28 mouse cellular contexts compared by ENCODE assay signal in genomic region chr1:75136293-75136692, GRCm38 (mm10). TPM values are rescaled to one million over a fixed set of nuclear protein-coding genes. Genes with fewer than 3 reads are reported as not detected.
A peak's percentile ranks its signal among the peaks of the same experiment; 100 is the strongest.
DNase-seq lines count a peak whose midpoint lies in the region; ATAC-seq and TF ChIP-seq lines count a peak whose summit lies in the region.
"Had no signal": no experiment of that assay in that cellular context is flagged by ENCODE, and none has a peak within 500 bp of the region (broad histone marks: within the 10 kb centered on the region; RNA-seq: fewer than 3 reads in every experiment).

No protein-coding gene starts in this region.

- no peaks in the 10 kb centered on the region for H3K9me3 ChIP-seq in heart, embryonic 10.5 days
- no peaks in the 10 kb centered on the region for H3K9me3 ChIP-seq in lung, embryonic 14.5 days (ENCODE audit: low read depth, low read length)
- H3K9me3 ChIP-seq in liver, embryonic 13.5 days (replicated peaks), result no peaks in the 10 kb centered on the region
- H3K9me3 ChIP-seq: embryonic facial prominence, embryonic 13.5 days; hindbrain, embryonic 15.5 days; limb, embryonic 13.5 days; lung, embryonic 15.5 days; midbrain, embryonic 15.5 days; neural tube, embryonic 13.5 days; stomach, embryonic 15.5 days had no signal

- WGBS in heart, embryonic 10.5 days, result 51% methylated on average over 6 of the region's 6 CpGs
- WGBS in lung, embryonic 14.5 days, result 65% methylated on average over 6 of the region's 6 CpGs
- 28% methylated on average over 6 of the region's 6 CpGs for WGBS in liver, embryonic 13.5 days (ENCODE audit: insufficient replicate concordance)

- TF ChIP-seq CTCF in lung, embryonic 14.5 days (IDR thresholded peaks at IDR 0.05; ENCODE audit: low read depth), result no peak

- no peak for ATAC-seq in lung, embryonic 14.5 days (ENCODE audit: insufficient read depth)
- ATAC-seq in liver, embryonic 13.5 days (ENCODE audit: low read depth), result peak; percentile 73
- ATAC-seq: forebrain, postnatal 0 days; midbrain, embryonic 15.5 days had no signal

- H3K36me3 ChIP-seq in heart, embryonic 10.5 days, result peaks cover 44% of the 10 kb centered on the region
- H3K36me3 ChIP-seq in lung, embryonic 14.5 days (ENCODE audit: insufficient read depth), result peaks cover 51% of the 10 kb centered on the region
- peaks cover 54% of the 10 kb centered on the region for H3K36me3 ChIP-seq in liver, embryonic 13.5 days

- H3K4me3 ChIP-seq in heart, embryonic 10.5 days, result no peak overlapping the region
- no peak overlapping the region for H3K4me3 ChIP-seq in lung, embryonic 14.5 days (ENCODE audit: low read depth, low read length)
- H3K4me3 ChIP-seq in liver, embryonic 13.5 days (replicated peaks), result peak overlapping the region; percentile 95
- H3K4me3 ChIP-seq: embryonic facial prominence, embryonic 13.5 days; hindbrain, embryonic 15.5 days; limb, embryonic 13.5 days; lung, embryonic 15.5 days; midbrain, embryonic 15.5 days; neural tube, embryonic 13.5 days; stomach, embryonic 15.5 days had no signal

- peaks cover 15% of the 10 kb centered on the region; the same call in 1 of the 2 replicates for H3K27me3 ChIP-seq in heart, embryonic 10.5 days (ENCODE audit: insufficient read depth, poor library complexity, severe bottlenecking)
- no peaks in the 10 kb centered on the region for H3K27me3 ChIP-seq in lung, embryonic 14.5 days (ENCODE audit: insufficient read depth, low read length)
- no peaks in the 10 kb centered on the region for H3K27me3 ChIP-seq in liver, embryonic 13.5 days
- H3K27me3 ChIP-seq: hindbrain, embryonic 15.5 days; limb, embryonic 13.5 days; lung, embryonic 15.5 days; midbrain, embryonic 15.5 days; neural tube, embryonic 13.5 days; stomach, embryonic 15.5 days had no signal

- peaks cover 17% of the 10 kb centered on the region for H3K4me1 ChIP-seq in heart, embryonic 10.5 days
- H3K4me1 ChIP-seq in lung, embryonic 14.5 days (ENCODE audit: insufficient read depth), result no peaks in the 10 kb centered on the region
- H3K4me1 ChIP-seq in liver, embryonic 13.5 days (replicated peaks), result peaks cover 84% of the 10 kb centered on the region

- peak overlapping the region; percentile 69 for H3K27ac ChIP-seq in heart, embryonic 10.5 days
- H3K27ac ChIP-seq in lung, embryonic 14.5 days (ENCODE audit: low read depth), result 0 out of 2 replicates have a peak overlapping the region, but pooled peaks have one; percentile 12
- H3K27ac ChIP-seq in liver, embryonic 13.5 days, result peak overlapping the region; percentile 100
- H3K27ac ChIP-seq: embryonic facial prominence, embryonic 13.5 days; hindbrain, embryonic 15.5 days; kidney, postnatal 0 days; limb, embryonic 13.5 days; lung, embryonic 15.5 days; midbrain, embryonic 15.5 days; neural tube, embryonic 13.5 days; stomach, embryonic 15.5 days had no signal

- H3K9ac ChIP-seq in lung, embryonic 14.5 days, result no peak overlapping the region
- peak overlapping the region; percentile 99 for H3K9ac ChIP-seq in liver, embryonic 13.5 days
- H3K9ac ChIP-seq: embryonic facial prominence, embryonic 13.5 days; forebrain, postnatal 0 days; hindbrain, embryonic 15.5 days; limb, embryonic 13.5 days; lung, embryonic 15.5 days; midbrain, embryonic 15.5 days; neural tube, embryonic 13.5 days; stomach, embryonic 15.5 days had no signal

- DNase-seq in heart, embryonic 10.5 days (ENCODE audit: low spot score), result no peak
- DNase-seq in heart, adult 18-20 months, result no peak
- no peak for DNase-seq in lung, embryonic 14.5 days
- no peak for DNase-seq in lung, postnatal 4 days
- DNase-seq in liver, embryonic 13.5 days, result no peak
- DNase-seq in right cerebral cortex, adult 2 months (ENCODE audit: low spot score in 2 of 2), result no peak
- no peak for DNase-seq in kidney, postnatal 36 days
- no peak for DNase-seq in kidney, postnatal 4 days
- DNase-seq: adrenal gland, postnatal 36 days; cerebellum, adult 18-20 months; cerebellum, postnatal 14 days; embryo, embryonic 11 days; forebrain, postnatal 0 days; gastrocnemius, postnatal 14 days; heart, adult 11 months; heart, postnatal 10 days; kidney, adult 2 months; lung, postnatal 36 days; right cerebral cortex, adult 18-20 months; thymus, postnatal 25 days had no signal

- no peak overlapping the region for H3K4me2 ChIP-seq in lung, embryonic 14.5 days
- peak overlapping the region; percentile 93 for H3K4me2 ChIP-seq in liver, embryonic 13.5 days
- H3K4me2 ChIP-seq: embryonic facial prominence, embryonic 13.5 days; hindbrain, embryonic 15.5 days; limb, embryonic 13.5 days; lung, embryonic 15.5 days; midbrain, embryonic 15.5 days; neural tube, embryonic 13.5 days; stomach, embryonic 15.5 days had no signal

RNA-seq across cellular contexts. Expression of gene Slc23a3, which starts 2.6 kb away (rescaled TPM):
- polyA plus RNA-seq in heart, embryonic 10.5 days (2016; fragmentation: Nextera tagmentation; extraction: Ambion mirVana), result 0.06 TPM in 1 of 2 replicates, not detected in the other
- under 1 TPM; 0.32 to 0.49 TPM for total RNA-seq in heart, adult 18-20 months (2021)
- polyA plus RNA-seq in lung, embryonic 14.5 days (2014; fragmentation: Nextera tagmentation; extraction: Ambion mirVana), result 0.20 and 0.23 TPM in 2 replicates
- polyA plus RNA-seq in liver, embryonic 13.5 days (2015; fragmentation: Nextera tagmentation; extraction: Ambion mirVana), result 0.85 and 1.1 TPM in 2 replicates
- total RNA-seq: forebrain, postnatal 0 days had no signal
- polyA plus RNA-seq: forebrain, postnatal 0 days; hindbrain, embryonic 15.5 days; midbrain, embryonic 15.5 days; neural tube, embryonic 13.5 days had no signal

RNA-seq across cellular contexts. Expression of gene Cnppd1, which starts 6.2 kb away (rescaled TPM):
- polyA plus RNA-seq in heart, embryonic 10.5 days (2016; fragmentation: Nextera tagmentation; extraction: Ambion mirVana), result 36.3 TPM in 2 replicates
- 10 to 100 TPM; 22.5 to 27.4 TPM for total RNA-seq in heart, adult 18-20 months (2021)
- 31.5 and 32.4 TPM in 2 replicates for polyA plus RNA-seq in lung, embryonic 14.5 days (2014; fragmentation: Nextera tagmentation; extraction: Ambion mirVana)
- 45.7 and 46.9 TPM in 2 replicates for polyA plus RNA-seq in liver, embryonic 13.5 days (2015; fragmentation: Nextera tagmentation; extraction: Ambion mirVana)

RNA-seq across cellular contexts. Expression of gene Retreg2, which starts 6.3 kb away (rescaled TPM):
- polyA plus RNA-seq in heart, embryonic 10.5 days (2016; fragmentation: Nextera tagmentation; extraction: Ambion mirVana), result 30.4 and 37.5 TPM in 2 replicates
- 10 to 100 TPM; 20.3 to 23.0 TPM for total RNA-seq in heart, adult 18-20 months (2021)
- 52.9 and 55.2 TPM in 2 replicates for polyA plus RNA-seq in lung, embryonic 14.5 days (2014; fragmentation: Nextera tagmentation; extraction: Ambion mirVana)
- 47.3 and 50.5 TPM in 2 replicates for polyA plus RNA-seq in liver, embryonic 13.5 days (2015; fragmentation: Nextera tagmentation; extraction: Ambion mirVana)

RNA-seq across cellular contexts. Expression of gene Nhej1, which starts 11.3 kb away (rescaled TPM):
- polyA plus RNA-seq in heart, embryonic 10.5 days (2016; fragmentation: Nextera tagmentation; extraction: Ambion mirVana), result 10.2 and 10.3 TPM in 2 replicates
- total RNA-seq in heart, adult 18-20 months (2021), result 1 to 10 TPM; 3.8 to 4.6 TPM
- polyA plus RNA-seq in lung, embryonic 14.5 days (2014; fragmentation: Nextera tagmentation; extraction: Ambion mirVana), result 9.2 and 10.0 TPM in 2 replicates
- 5.5 and 6.4 TPM in 2 replicates for polyA plus RNA-seq in liver, embryonic 13.5 days (2015; fragmentation: Nextera tagmentation; extraction: Ambion mirVana)

RNA-seq across cellular contexts. Expression of gene Zfand2b, which starts 32.2 kb away (rescaled TPM):
- polyA plus RNA-seq in heart, embryonic 10.5 days (2016; fragmentation: Nextera tagmentation; extraction: Ambion mirVana), result 30.2 and 32.1 TPM in 2 replicates
- total RNA-seq in heart, adult 18-20 months (2021), result 10 to 100 TPM; 12.1 to 14.1 TPM
- polyA plus RNA-seq in lung, embryonic 14.5 days (2014; fragmentation: Nextera tagmentation; extraction: Ambion mirVana), result 32.6 and 32.9 TPM in 2 replicates
- polyA plus RNA-seq in liver, embryonic 13.5 days (2015; fragmentation: Nextera tagmentation; extraction: Ambion mirVana), result 40.0 and 44.7 TPM in 2 replicates

Comparison
In these comparisons a context has a peak if more than half of its experiments do, and no peak if none do; other contexts are left out.
1. H3K27ac ChIP-seq: peak in every context shown above with its lines; median percentile 100 in liver, embryonic 13.5 days; 69 in heart, embryonic 10.5 days; 12 in lung, embryonic 14.5 days.